8 mouse cellular contexts compared by ENCODE assay signal in genomic region chr17:29491591-29492268, GRCm38 (mm10). TPM values are rescaled to one million over a fixed set of nuclear protein-coding genes. Genes with fewer than 3 reads are reported as not detected.
DNase-seq lines count a peak whose midpoint lies in the region; ATAC-seq and TF ChIP-seq lines count a peak whose summit lies in the region.

No protein-coding gene starts in this region.

- 0% methylated on average over 48 of the region's 48 CpGs for WGBS in intestine, postnatal 0 days
- under 1% methylated on average over 48 of the region's 48 CpGs for WGBS in liver, embryonic 11.5 days

- H3K4me1 ChIP-seq in intestine, postnatal 0 days (replicated peaks; ENCODE audit: control insufficient read depth, insufficient read depth, low read length) = peaks cover 14% of the 10 kb centered on the region; the same call in 1 of the 2 replicates
- peaks cover 40% of the 10 kb centered on the region for H3K4me1 ChIP-seq in liver, embryonic 11.5 days (replicated peaks; ENCODE audit: control insufficient read depth, insufficient read depth, low read length)

- H3K27ac ChIP-seq in intestine, postnatal 0 days (ENCODE audit: low read depth, low read length) = peak overlapping the region; percentile 95
- H3K27ac ChIP-seq in liver, embryonic 11.5 days (ENCODE audit: low read depth, low read length) = peak overlapping the region; percentile 89

- H3K4me3 ChIP-seq in intestine, postnatal 0 days (ENCODE audit: low read depth, low read length) = peak overlapping the region; percentile 96
- H3K4me3 ChIP-seq in liver, embryonic 11.5 days (ENCODE audit: low read depth, low read length) = peak overlapping the region; percentile 85

- H3K9me3 ChIP-seq in intestine, postnatal 0 days (ENCODE audit: control insufficient read depth) = no peaks in the 10 kb centered on the region
- H3K9me3 ChIP-seq in liver, embryonic 11.5 days (ENCODE audit: control insufficient read depth, low read length) = no peaks in the 10 kb centered on the region

- peaks cover 19% of the 10 kb centered on the region for H3K36me3 ChIP-seq in intestine, postnatal 0 days (ENCODE audit: control insufficient read depth, insufficient read depth)
- H3K36me3 ChIP-seq in liver, embryonic 11.5 days (ENCODE audit: control insufficient read depth, insufficient read depth, low read length) = peaks cover 18% of the 10 kb centered on the region

- H3K27me3 ChIP-seq in intestine, postnatal 0 days (replicated peaks; ENCODE audit: control insufficient read depth, insufficient read depth, low read length) = no peaks in the 10 kb centered on the region
- no peaks in the 10 kb centered on the region for H3K27me3 ChIP-seq in liver, embryonic 11.5 days (replicated peaks; ENCODE audit: control insufficient read depth, insufficient read depth, low read length)

- no peak for ATAC-seq in intestine, postnatal 0 days
- ATAC-seq in liver, embryonic 11.5 days (replicated peaks; ENCODE audit: low FRiP score) = no peak

- DNase-seq in 3134 (ENCODE audit: extremely low read depth, insufficient read length, low spot score) (peak; percentile 77), R1 (ENCODE audit: low read depth, low spot score) (peak; percentile 82)
- peak; percentile 64 for DNase-seq in embryo, embryonic 10 days (ENCODE audit: low spot score)
- DNase-seq in heart, adult 11 months = peak; percentile 97
- peak; percentile 76 for DNase-seq in liver, embryonic 11.5 days (ENCODE audit: low spot score)
- DNase-seq in neural tube, embryonic 10.5 days (ENCODE audit: extremely low spot score, low spot score) = peak; percentile 77
- DNase-seq in thymus, postnatal 14 days = peak; percentile 53

- H3K4me2 ChIP-seq in intestine, postnatal 0 days (replicated peaks; ENCODE audit: low read depth) = peak overlapping the region; percentile 89
- peak overlapping the region; percentile 88 for H3K4me2 ChIP-seq in liver, embryonic 11.5 days

- peak overlapping the region; percentile 95 for H3K9ac ChIP-seq in intestine, postnatal 0 days (ENCODE audit: low read depth, low read length)
- peak overlapping the region; percentile 99 for H3K9ac ChIP-seq in liver, embryonic 11.5 days (ENCODE audit: low read depth, low read length)

- TF ChIP-seq CTCF in intestine, postnatal 0 days (IDR thresholded peaks at IDR 0.05; ENCODE audit: low read depth) = no peak

RNA-seq across cellular contexts. Expression of gene Pim1, which starts 1.2 kb away (rescaled TPM):
- 16.8 and 18.9 TPM in 2 replicates for polyA plus RNA-seq in intestine, postnatal 0 days (2015; fragmentation: Nextera tagmentation; extraction: Ambion mirVana)
- polyA plus RNA-seq in liver, embryonic 11.5 days (2014; fragmentation: Nextera tagmentation; extraction: Ambion mirVana) = 41.6 and 47.0 TPM in 2 replicates

RNA-seq across cellular contexts. Expression of gene Gm17657, which starts 57.7 kb away (rescaled TPM):
- not detected in 2 replicates for polyA plus RNA-seq in intestine, postnatal 0 days (2015; fragmentation: Nextera tagmentation; extraction: Ambion mirVana)
- polyA plus RNA-seq in liver, embryonic 11.5 days (2014; fragmentation: Nextera tagmentation; extraction: Ambion mirVana) = 0.11 TPM in 1 of 2 replicates, not detected in the other

RNA-seq across cellular contexts. Expression of gene Tbc1d22b, which starts 57.9 kb away (rescaled TPM):
- 8.6 TPM in 2 replicates for polyA plus RNA-seq in intestine, postnatal 0 days (2015; fragmentation: Nextera tagmentation; extraction: Ambion mirVana)
- 11.5 and 11.8 TPM in 2 replicates for polyA plus RNA-seq in liver, embryonic 11.5 days (2014; fragmentation: Nextera tagmentation; extraction: Ambion mirVana)
